Mouse (Mus musculus): ENCODE measurements around the gene Edc3. TPM values are rescaled to one million over a fixed set of nuclear protein-coding genes. Genes with fewer than 3 reads are reported as not detected.

Edc3 gene
- polyA plus RNA-seq, 1 experiment: 19.4 TPM

- under 1% methylated on average over 57 of the region's 57 CpGs for WGBS
- peak; percentile 60 for DNase-seq
- TF ChIP-seq CTCF (IDR thresholded peaks at IDR 0.05; ENCODE audit: insufficient read depth, low read length): no peak
- TF ChIP-seq POLR2A (IDR thresholded peaks at IDR 0.05; ENCODE audit: borderline replicate concordance, extremely low read depth, low read depth, low read length): no peak; the same call in 1 of the 2 replicates
Measured at GRCm38 (mm10) chr9:57764147-57764973, 56.0 kb downstream of the Edc3 start.

GRCm38 (mm10) chr9:57764974-57765363 lies 56.6 kb downstream of the Edc3 start:
- TF ChIP-seq CTCF (IDR thresholded peaks at IDR 0.05; ENCODE audit: insufficient read depth, low read length) (no peak), POLR2A (IDR thresholded peaks at IDR 0.05; ENCODE audit: borderline replicate concordance, extremely low read depth, low read depth, low read length) (peak; percentile 46; the same call in 1 of the 2 replicates)
- Histone ChIP-seq H3K4me3 (replicated peaks; ENCODE audit: extremely low read depth, low read depth, low read length) (peak overlapping the region; percentile 72), H3K4me1 (ENCODE audit: control insufficient read depth, insufficient read depth, low read length) (peaks cover 26% of the 10 kb centered on the region)
- DNase-seq: peak; percentile 96
- WGBS: under 1% methylated on average over 45 of the region's 45 CpGs

More at GRCm38 (mm10) chr9:57764147-57764973, 56.0 kb downstream of the Edc3 start:
- peak overlapping the region; percentile 72 for H3K4me3 ChIP-seq (replicated peaks; ENCODE audit: extremely low read depth, low read depth, low read length)
- H3K4me1 ChIP-seq (ENCODE audit: control insufficient read depth, insufficient read depth, low read length): peaks cover 31% of the 10 kb centered on the region

- TF ChIP-seq CTCF (IDR thresholded peaks at IDR 0.05; ENCODE audit: insufficient read depth, low read length) (no peak), POLR2A (IDR thresholded peaks at IDR 0.05; ENCODE audit: borderline replicate concordance, extremely low read depth, low read depth, low read length) (peak; percentile 66; the same call in 1 of the 2 replicates)
- WGBS: under 1% methylated on average over 93 of the region's 93 CpGs
- no peak for DNase-seq
Measured at GRCm38 (mm10) chr9:57765364-57766351, 57.3 kb downstream of the Edc3 start, which contains the start of gene Clk3. Clk3 (minus strand) TSS chr9:57765860.

GRCm38 (mm10) chr9:57766431-57766830 lies 58.1 kb downstream of the Edc3 start:
- Histone ChIP-seq H3K4me1 (ENCODE audit: control insufficient read depth, insufficient read depth, low read length) (peaks cover 26% of the 10 kb centered on the region), H3K4me3 (replicated peaks; ENCODE audit: extremely low read depth, low read depth, low read length) (no peak overlapping the region)
- DNase-seq: no peak
- TF ChIP-seq POLR2A (IDR thresholded peaks at IDR 0.05; ENCODE audit: borderline replicate concordance, extremely low read depth, low read depth, low read length): no peak
- TF ChIP-seq CTCF (IDR thresholded peaks at IDR 0.05; ENCODE audit: insufficient read depth, low read length): no peak
- 57% methylated on average over 6 of the region's 6 CpGs for WGBS

More at GRCm38 (mm10) chr9:57765364-57766351, 57.3 kb downstream of the Edc3 start, which contains the start of gene Clk3:
- Histone ChIP-seq H3K4me1 (ENCODE audit: control insufficient read depth, insufficient read depth, low read length) (peaks cover 26% of the 10 kb centered on the region), H3K4me3 (replicated peaks; ENCODE audit: extremely low read depth, low read depth, low read length) (peak within 1 kb of the TSS; percentile 72)

GRCm38 (mm10) chr9:57767231-57767630 lies 58.9 kb downstream of the Edc3 start:
- Histone ChIP-seq H3K4me1 (ENCODE audit: control insufficient read depth, insufficient read depth, low read length) (peaks cover 20% of the 10 kb centered on the region), H3K4me3 (replicated peaks; ENCODE audit: extremely low read depth, low read depth, low read length) (no peak overlapping the region)
- WGBS: 90% methylated on average over 4 of the region's 4 CpGs
- TF ChIP-seq CTCF (IDR thresholded peaks at IDR 0.05; ENCODE audit: insufficient read depth, low read length) (no peak), POLR2A (IDR thresholded peaks at IDR 0.05; ENCODE audit: borderline replicate concordance, extremely low read depth, low read depth, low read length) (no peak)
- DNase-seq: no peak

GRCm38 (mm10) chr9:57769539-57770069 lies 61.3 kb downstream of the Edc3 start:
- TF ChIP-seq CTCF (IDR thresholded peaks at IDR 0.05; ENCODE audit: insufficient read depth, low read length) (no peak), POLR2A (IDR thresholded peaks at IDR 0.05; ENCODE audit: borderline replicate concordance, extremely low read depth, low read depth, low read length) (no peak)
- no peak for DNase-seq
- peaks cover 4% of the 10 kb centered on the region; the same call in 1 of the 2 replicates for H3K4me1 ChIP-seq (ENCODE audit: control insufficient read depth, insufficient read depth, low read length)

GRCm38 (mm10) chr9:57770214-57770613 lies 61.9 kb downstream of the Edc3 start:
- 93% methylated on average over 1 of the region's 1 CpGs for WGBS
- TF ChIP-seq CTCF (IDR thresholded peaks at IDR 0.05; ENCODE audit: insufficient read depth, low read length) (no peak), POLR2A (IDR thresholded peaks at IDR 0.05; ENCODE audit: borderline replicate concordance, extremely low read depth, low read depth, low read length) (no peak)
- H3K4me3 ChIP-seq (replicated peaks; ENCODE audit: extremely low read depth, low read depth, low read length): no peak overlapping the region
- H3K4me1 ChIP-seq (ENCODE audit: control insufficient read depth, insufficient read depth, low read length): peaks cover 4% of the 10 kb centered on the region; the same call in 1 of the 2 replicates
- DNase-seq: no peak

More at GRCm38 (mm10) chr9:57769539-57770069, 61.3 kb downstream of the Edc3 start:
- no peak overlapping the region for H3K4me3 ChIP-seq (replicated peaks; ENCODE audit: extremely low read depth, low read depth, low read length)
- 52% methylated on average over 2 of the region's 2 CpGs for WGBS

- TF ChIP-seq POLR2A (IDR thresholded peaks at IDR 0.05; ENCODE audit: borderline replicate concordance, extremely low read depth, low read depth, low read length): no peak
- no peak for TF ChIP-seq CTCF (IDR thresholded peaks at IDR 0.05; ENCODE audit: insufficient read depth, low read length)
- Histone ChIP-seq H3K4me1 (ENCODE audit: control insufficient read depth, insufficient read depth, low read length) (peaks cover 4% of the 10 kb centered on the region; the same call in 1 of the 2 replicates), H3K4me3 (replicated peaks; ENCODE audit: extremely low read depth, low read depth, low read length) (no peak overlapping the region)
- DNase-seq: no peak
- 87% methylated on average over 2 of the region's 2 CpGs for WGBS
Measured at GRCm38 (mm10) chr9:57770836-57771235, 62.5 kb downstream of the Edc3 start.

Measured in lung, adult 2 months (tissue).